8 mouse cellular contexts compared by ENCODE assay signal in genomic region chr13:49215504-49216219, GRCm38 (mm10). TPM values are rescaled to one million over a fixed set of nuclear protein-coding genes. Genes with fewer than 3 reads are reported as not detected.
DNase-seq lines count a peak whose midpoint lies in the region; ATAC-seq and TF ChIP-seq lines count a peak whose summit lies in the region.

Card19 (minus strand) TSS chr13:49216037.

- H3K9me3 ChIP-seq in ES-Bruce4 (replicated peaks; ENCODE audit: control insufficient read depth, insufficient read depth, low read length, poor library complexity, severe bottlenecking) = no peaks in the 10 kb centered on the region
- H3K9me3 ChIP-seq in forebrain, embryonic 13.5 days (replicated peaks) = no peaks in the 10 kb centered on the region
- H3K9me3 ChIP-seq in liver, postnatal 0 days (ENCODE audit: low read length) = no peaks in the 10 kb centered on the region
- H3K9me3 ChIP-seq in neural tube, embryonic 14.5 days (ENCODE audit: control insufficient read depth, low read length) = no peaks in the 10 kb centered on the region

- H3K4me1 ChIP-seq in ES-Bruce4 (ENCODE audit: control insufficient read depth, insufficient read depth, low read length) = peaks cover 2% of the 10 kb centered on the region
- H3K4me1 ChIP-seq in forebrain, embryonic 13.5 days = peaks cover 44% of the 10 kb centered on the region
- peaks cover 34% of the 10 kb centered on the region for H3K4me1 ChIP-seq in liver, postnatal 0 days (ENCODE audit: insufficient read depth)
- peaks cover 20% of the 10 kb centered on the region; the same call in 1 of the 2 replicates for H3K4me1 ChIP-seq in neural tube, embryonic 14.5 days (ENCODE audit: control insufficient read depth, insufficient read depth, low read length)

- DNase-seq in heart, postnatal 10 days = peak; percentile 98
- DNase-seq in large intestine, adult 2 months (ENCODE audit: low read depth, low spot score) = peak; percentile 86
- DNase-seq in liver, postnatal 0 days = peak; percentile 97
- peak; percentile 99 for DNase-seq in testis, postnatal 10 days (ENCODE audit: low spot score)

- H3K36me3 ChIP-seq in ES-Bruce4 (ENCODE audit: control insufficient read depth, insufficient read depth, low read length, poor library complexity, severe bottlenecking) = no peaks in the 10 kb centered on the region
- no peaks in the 10 kb centered on the region for H3K36me3 ChIP-seq in forebrain, embryonic 13.5 days (ENCODE audit: poor library complexity, severe bottlenecking)
- no peaks in the 10 kb centered on the region for H3K36me3 ChIP-seq in liver, postnatal 0 days (replicated peaks; ENCODE audit: insufficient read depth, low read length)
- H3K36me3 ChIP-seq in neural tube, embryonic 14.5 days (ENCODE audit: control insufficient read depth, insufficient read depth, low read length) = no peaks in the 10 kb centered on the region

- H3K27me3 ChIP-seq in ES-Bruce4 (ENCODE audit: control insufficient read depth, insufficient read depth, low read length, poor library complexity, severe bottlenecking) = no peaks in the 10 kb centered on the region
- H3K27me3 ChIP-seq in forebrain, embryonic 13.5 days = peaks cover 21% of the 10 kb centered on the region
- no peaks in the 10 kb centered on the region for H3K27me3 ChIP-seq in liver, postnatal 0 days (ENCODE audit: insufficient read depth, low read length)
- no peaks in the 10 kb centered on the region for H3K27me3 ChIP-seq in neural tube, embryonic 14.5 days (ENCODE audit: control insufficient read depth, insufficient read depth, low read length)

- peak within 1 kb of the TSS; percentile 64 for H3K4me3 ChIP-seq in ES-Bruce4 (ENCODE audit: low read depth, low read length)
- H3K4me3 ChIP-seq in forebrain, embryonic 13.5 days = peak within 1 kb of the TSS; percentile 75
- H3K4me3 ChIP-seq in liver, postnatal 0 days (ENCODE audit: low read depth, low read length) = peak within 1 kb of the TSS; percentile 81
- H3K4me3 ChIP-seq in neural tube, embryonic 14.5 days (ENCODE audit: low read depth, low read length) = peak within 1 kb of the TSS; percentile 69

- TF ChIP-seq EP300 in ES-Bruce4 (IDR thresholded peaks at IDR 0.05; ENCODE audit: insufficient read depth, low read depth, low read length) = no peak
- no peak for TF ChIP-seq EP300 in liver, postnatal 0 days (IDR thresholded peaks at IDR 0.05; ENCODE audit: low read depth)

- peak within 1 kb of the TSS; percentile 92 for H3K4me2 ChIP-seq in forebrain, embryonic 13.5 days
- peak within 1 kb of the TSS; percentile 94 for H3K4me2 ChIP-seq in liver, postnatal 0 days (ENCODE audit: low read depth, low read length)
- peak within 1 kb of the TSS; percentile 73 for H3K4me2 ChIP-seq in neural tube, embryonic 14.5 days (ENCODE audit: low read depth, low read length)

- under 1% methylated on average over 78 of the region's 78 CpGs for WGBS in forebrain, embryonic 13.5 days
- 1% methylated on average over 78 of the region's 78 CpGs for WGBS in large intestine, adult 2 months
- WGBS in liver, postnatal 0 days (ENCODE audit: insufficient replicate concordance) = 2% methylated on average over 69 of the region's 78 CpGs
- WGBS in neural tube, embryonic 14.5 days = 1% methylated on average over 73 of the region's 78 CpGs

- intact Hi-C loops in heart, postnatal 10 days (cut with DNase I) = loop anchor here (10.0 kb wide), 1 partner anchor 169 kb away; no protein-coding TSS in a partner anchor

- peak; percentile 58 for ATAC-seq in cerebellum, adult (ENCODE audit: insufficient number of reproducible peaks, low FRiP score, low TSS enrichment)
- peak; percentile 89 for ATAC-seq in forebrain, embryonic 13.5 days
- ATAC-seq in liver, postnatal 0 days = peak; percentile 92
- ATAC-seq in neural tube, embryonic 14.5 days (ENCODE audit: low read depth) = peak; percentile 87

- peak within 1 kb of the TSS; percentile 68 for H3K9ac ChIP-seq in ES-Bruce4 (ENCODE audit: low read depth, poor library complexity, severe bottlenecking)
- H3K9ac ChIP-seq in forebrain, embryonic 13.5 days = peak within 1 kb of the TSS; percentile 73
- peak within 1 kb of the TSS; percentile 90 for H3K9ac ChIP-seq in liver, postnatal 0 days (replicated peaks)
- H3K9ac ChIP-seq in neural tube, embryonic 14.5 days (replicated peaks; ENCODE audit: low read depth, low read length) = peak within 1 kb of the TSS; percentile 73

- H3K27ac ChIP-seq in ES-Bruce4 (ENCODE audit: insufficient read depth, low read length) = no peak within 1 kb of the TSS
- no peak within 1 kb of the TSS for H3K27ac ChIP-seq in forebrain, embryonic 13.5 days
- H3K27ac ChIP-seq in liver, postnatal 0 days (ENCODE audit: low read depth) = peak within 1 kb of the TSS; percentile 96
- no peak within 1 kb of the TSS for H3K27ac ChIP-seq in neural tube, embryonic 14.5 days (ENCODE audit: low read depth, low read length)

- TF ChIP-seq POLR2A in ES-Bruce4 (IDR thresholded peaks at IDR 0.05; ENCODE audit: insufficient read depth, low read length) = no peak

- no peak for TF ChIP-seq CTCF in ES-Bruce4 (IDR thresholded peaks at IDR 0.05; ENCODE audit: low read depth, low read length)
- TF ChIP-seq CTCF in liver, postnatal 0 days (IDR thresholded peaks at IDR 0.05; ENCODE audit: low read depth) = no peak

RNA-seq across cellular contexts. Expression of gene Card19, which starts in this region (rescaled TPM):
- polyA plus RNA-seq in ES-Bruce4 (2011; ENCODE audit: insufficient read depth, insufficient read length, low read depth, missing spikeins) = 21.6 and 22.1 TPM in 2 replicates
- polyA plus RNA-seq in forebrain, embryonic 13.5 days (2015; fragmentation: Nextera tagmentation; extraction: Ambion mirVana) = 12.0 and 16.1 TPM in 2 replicates
- total RNA-seq in heart, postnatal 10 days (2021) = 100 to 1,000 TPM; 112 to 117 TPM
- 83.0 and 97.4 TPM in 2 replicates for polyA plus RNA-seq in large intestine, adult 2 months (2012; rRNA removed)
- 31.8 and 32.3 TPM in 2 replicates for polyA plus RNA-seq in liver, postnatal 0 days (2015; fragmentation: Nextera tagmentation; extraction: Ambion mirVana)
- polyA plus RNA-seq in neural tube, embryonic 14.5 days (2014; fragmentation: Nextera tagmentation; extraction: Ambion mirVana) = 35.7 and 37.3 TPM in 2 replicates
